7 mouse cellular contexts compared by ENCODE assay signal in the genomic region with DNA sequence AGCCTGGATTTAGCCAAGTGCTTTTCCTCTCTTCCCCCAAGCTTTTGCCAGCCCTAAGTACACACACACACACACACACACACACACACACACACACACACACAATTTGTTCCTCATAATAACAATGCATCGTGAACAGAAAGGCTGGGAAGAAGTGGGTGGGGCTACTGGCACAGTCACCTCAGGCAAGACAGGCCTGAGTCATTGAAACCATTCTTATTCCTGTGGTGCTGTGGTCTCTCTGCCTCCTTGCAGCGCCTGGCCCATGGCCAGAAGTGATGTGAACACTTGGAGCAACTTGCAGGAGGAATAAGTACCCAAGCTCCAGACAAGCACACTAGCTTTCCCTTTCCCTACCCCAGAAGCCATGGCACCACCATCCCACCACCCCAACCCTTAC. TPM values are rescaled to one million over a fixed set of nuclear protein-coding genes. Genes with fewer than 3 reads are reported as not detected.
DNase-seq lines count a peak whose midpoint lies in the region.

No protein-coding gene starts in this region.

- DNase-seq in kidney, postnatal 10 days: peak; percentile 16
- no peak for DNase-seq in kidney, adult 8-10 months
- DNase-seq in NIH3T3 (ENCODE audit: low read depth): peak; percentile 68
- peak; percentile 25 for DNase-seq in gastrocnemius, postnatal 25 days
- DNase-seq in right cerebral cortex, adult 2 months (ENCODE audit: low spot score in 2 of 2): peak; percentile 40 to 41
- no peak for DNase-seq in cerebellum, postnatal 14 days
- no peak for DNase-seq in adrenal gland, adult 18-20 months (ENCODE audit: low spot score in 2 of 2)

RNA-seq across cellular contexts. Expression of a gene that starts 34.2 kb away (rescaled TPM):
- total RNA-seq in gastrocnemius, postnatal 25 days (2021): under 1 TPM; 0.24 to 0.59 TPM
- total RNA-seq in adrenal gland, adult 18-20 months (2021): 1 to 10 TPM; 1.8 to 2.0 TPM

RNA-seq across cellular contexts. Expression of a gene that starts 51.3 kb away (rescaled TPM):
- 10 to 100 TPM; 14.2 to 14.3 TPM for total RNA-seq in gastrocnemius, postnatal 25 days (2021)
- total RNA-seq in adrenal gland, adult 18-20 months (2021): 10 to 100 TPM; 21.4 to 24.6 TPM

Comparison
In these comparisons a context has a peak if more than half of its experiments do, and no peak if none do; other contexts are left out.
1. DNase-seq: peak in kidney, postnatal 10 days (single experiment), NIH3T3 (single experiment), gastrocnemius, postnatal 25 days (single experiment) and right cerebral cortex, adult 2 months (2 of 2); none in kidney, adult 8-10 months (0 of 2), cerebellum, postnatal 14 days (0 of 2) and adrenal gland, adult 18-20 months (0 of 2).